Mouse (Mus musculus) MEL (cell line): ENCODE measurements around the gene Cd47. TPM values are rescaled to one million over a fixed set of nuclear protein-coding genes. Genes with fewer than 3 reads are reported as not detected.

Source experiments
- DNase-seq: peaks from one replicate; pipeline ENCODE4 v3.0.0; 2011; ENCODE audit warnings: low read depth, low spot score
- H3K27ac ChIP-seq: 2 replicates; pipeline ENCODE4 v1.5.1; 2012; ENCODE audit warnings: low read depth, mild to moderate bottlenecking, control low read depth, low read length, moderate library complexity; ENCODE audit not compliant: control insufficient read depth
- H3K27me3 ChIP-seq, 2 experiments: fragments of 150-350 bp in 1 of 2; sonication (generic) in 1 of 2; 2 replicates each; pipeline ENCODE4 v1.6.1; 2012; ENCODE audit warnings: low read length in 2 of 2, mild to moderate bottlenecking in 2 of 2, improper control_type of control experiment in 1 of 2, moderate library complexity in 1 of 2; ENCODE audit not compliant: insufficient read depth in 2 of 2, control insufficient read depth in 1 of 2
- H3K36me3 ChIP-seq, 2 experiments: 2 replicates each; pipeline ENCODE4 v1.6.1; 2012 to 2014; ENCODE audit warnings: low read length in 2 of 2, improper control_type of control experiment in 1 of 2, inconsistent platforms in 1 of 2, mild to moderate bottlenecking in 1 of 2; ENCODE audit not compliant: insufficient read depth in 2 of 2, control insufficient read depth in 1 of 2
- H3K4me1 ChIP-seq, 2 experiments: fragments of 150-350 bp in 1 of 2; sonication (generic) in 1 of 2; 2 replicates each; pipeline ENCODE4 v1.6.1; 2012; ENCODE audit warnings: low read length in 2 of 2, improper control_type of control experiment in 1 of 2, mild to moderate bottlenecking in 1 of 2; ENCODE audit not compliant: insufficient read depth in 2 of 2, control insufficient read depth in 1 of 2
- H3K4me3 ChIP-seq, 2 experiments: fragments of 150-350 bp in 1 of 2; sonication (generic) in 1 of 2; 2 replicates each; pipeline ENCODE4 v1.5.1; 2012; ENCODE audit warnings: low read depth in 2 of 2, low read length in 2 of 2, mild to moderate bottlenecking in 2 of 2, moderate library complexity in 2 of 2, control low read depth in 1 of 2, improper control_type of control experiment in 1 of 2; ENCODE audit not compliant: control insufficient read depth in 1 of 2, insufficient read depth in 1 of 2
- H3K79me2 ChIP-seq: 2 replicates; pipeline ENCODE4 v1.6.1; 2012; ENCODE audit warnings: mild to moderate bottlenecking, low read length, moderate library complexity; ENCODE audit not compliant: control insufficient read depth, poor library complexity, insufficient read depth
- H3K9ac ChIP-seq: 2 replicates; pipeline ENCODE4 v1.6.1; 2012; ENCODE audit warnings: low read depth, mild to moderate bottlenecking, control low read depth, low read length, moderate library complexity; ENCODE audit not compliant: control insufficient read depth, poor library complexity, severe bottlenecking
- H3K9me3 ChIP-seq: fragments of 150-350 bp; sonication (generic); replicated peaks from 2 replicates; pipeline ENCODE4 v1.6.1; 2012; ENCODE audit warnings: mild to moderate bottlenecking, low read length, improper control_type of control experiment, moderate library complexity; ENCODE audit not compliant: insufficient read depth
- BHLHE40 ChIP-seq: IDR thresholded peaks from 2 replicates; pipeline ENCODE4 v1.6.1; 2012; ENCODE audit warnings: low read depth, mild to moderate bottlenecking, inconsistent platforms, low read length, improper control_type of control experiment, borderline replicate concordance
- CHD1 ChIP-seq: IDR thresholded peaks from 2 replicates; pipeline ENCODE4 v1.6.1; 2012; ENCODE audit warnings: low read depth, mild to moderate bottlenecking, inconsistent platforms, low read length, improper control_type of control experiment
- CTCF ChIP-seq, 3 experiments: IDR thresholded peaks in 2 of 3; conservative IDR thresholded peaks in 1 of 3; 2 replicates each; pipeline ENCODE4 v1.5.1; 2011 to 2012; ENCODE audit warnings: low read length in 3 of 3, low read depth in 2 of 3, mild to moderate bottlenecking in 2 of 3, improper control_type of control experiment in 1 of 3, inconsistent platforms in 1 of 3, mixed read lengths in 1 of 3, moderate library complexity in 1 of 3; ENCODE audit not compliant: control insufficient read depth in 1 of 3, insufficient read depth in 1 of 3, poor library complexity in 1 of 3, severe bottlenecking in 1 of 3
- E2F4 ChIP-seq: IDR thresholded peaks from 2 replicates; pipeline ENCODE4 v1.6.1; 2011; ENCODE audit warnings: low read depth, low read length, improper control_type of control experiment, borderline replicate concordance
- ETS1 ChIP-seq: IDR thresholded peaks from 2 replicates; pipeline ENCODE4 v1.6.1; 2012; ENCODE audit warnings: low read depth, mild to moderate bottlenecking, inconsistent platforms, low read length, improper control_type of control experiment, moderate library complexity
- GABPA ChIP-seq: IDR thresholded peaks from 2 replicates; pipeline ENCODE4 v1.6.1; 2012; ENCODE audit warnings: low read depth, mild to moderate bottlenecking, inconsistent platforms, low read length, improper control_type of control experiment, moderate library complexity
- GATA1 ChIP-seq: IDR thresholded peaks from 2 replicates; pipeline ENCODE4 v1.6.1; 2011; ENCODE audit warnings: low read depth, low read length, improper control_type of control experiment
- HCFC1 ChIP-seq: IDR thresholded peaks from 2 replicates; pipeline ENCODE4 v1.6.1; 2012; ENCODE audit warnings: low read depth, mild to moderate bottlenecking, inconsistent platforms, low read length, improper control_type of control experiment, moderate library complexity
- JUND ChIP-seq: IDR thresholded peaks from 2 replicates; pipeline ENCODE4 v1.6.1; 2011; ENCODE audit warnings: low read depth, mild to moderate bottlenecking, improper control_type of control experiment, low read length
- KAT2A ChIP-seq: conservative IDR thresholded peaks from 2 replicates; pipeline ENCODE4 v1.6.1; 2012; ENCODE audit warnings: low read depth, low read length, improper control_type of control experiment, inconsistent platforms
- MAZ ChIP-seq: IDR thresholded peaks from 2 replicates; pipeline ENCODE4 v1.6.1; 2012; ENCODE audit warnings: low read depth, mild to moderate bottlenecking, inconsistent platforms, low read length, improper control_type of control experiment
- MEF2A ChIP-seq: IDR thresholded peaks from 2 replicates; pipeline ENCODE4 v1.6.1; 2014; ENCODE audit warnings: low read depth, mild to moderate bottlenecking, inconsistent platforms, low read length, improper control_type of control experiment; ENCODE audit not compliant: poor library complexity, insufficient replicate concordance, severe bottlenecking; ENCODE audit errors: extremely low read depth
- MXI1 ChIP-seq: IDR thresholded peaks from 2 replicates; pipeline ENCODE4 v1.6.1; 2011; ENCODE audit warnings: mild to moderate bottlenecking, low read depth, low read length, improper control_type of control experiment
- MYB ChIP-seq: IDR thresholded peaks from 2 replicates; pipeline ENCODE4 v1.6.1; 2011; ENCODE audit warnings: mild to moderate bottlenecking, low read depth, low read length, improper control_type of control experiment
- MYC ChIP-seq: IDR thresholded peaks from 2 replicates; pipeline ENCODE4 v1.6.1; 2011; ENCODE audit warnings: low read depth, mild to moderate bottlenecking, low read length, improper control_type of control experiment, moderate library complexity
- NELFE ChIP-seq: IDR thresholded peaks from 2 replicates; pipeline ENCODE4 v1.6.1; 2011; ENCODE audit warnings: low read depth, low read length, improper control_type of control experiment
- NRF1 ChIP-seq: IDR thresholded peaks from 2 replicates; pipeline ENCODE4 v1.6.1; 2014; ENCODE audit warnings: low read depth, mild to moderate bottlenecking, inconsistent platforms, low read length, improper control_type of control experiment, moderate library complexity; ENCODE audit not compliant: poor library complexity, insufficient read depth, severe bottlenecking
- POLR2A ChIP-seq, 2 experiments: IDR thresholded peaks; 2 replicates each; pipeline ENCODE4 v1.6.1; 2011 to 2012; ENCODE audit warnings: low read length in 2 of 2, mild to moderate bottlenecking in 2 of 2, control low read depth in 1 of 2, improper control_type of control experiment in 1 of 2, low read depth in 1 of 2, moderate library complexity in 1 of 2; ENCODE audit not compliant: control insufficient read depth in 1 of 2, insufficient read depth in 1 of 2, poor library complexity in 1 of 2
- POLR2AphosphoS2 ChIP-seq: IDR thresholded peaks from 2 replicates; pipeline ENCODE4 v1.6.1; 2011; ENCODE audit warnings: low read length, improper control_type of control experiment
- POLR2AphosphoS5 ChIP-seq: IDR thresholded peaks from 2 replicates; pipeline ENCODE4 v1.6.1; 2012; ENCODE audit warnings: low read depth, borderline replicate concordance, mild to moderate bottlenecking, inconsistent platforms, low read length, moderate library complexity, mixed read lengths
- RAD21 ChIP-seq: IDR thresholded peaks from 2 replicates; pipeline ENCODE4 v1.6.1; 2011; ENCODE audit warnings: mild to moderate bottlenecking, low read depth, low read length, improper control_type of control experiment
- SIN3A ChIP-seq: IDR thresholded peaks from 2 replicates; pipeline ENCODE4 v1.6.1; 2012; ENCODE audit warnings: low read length, improper control_type of control experiment, inconsistent platforms
- TAL1 ChIP-seq: IDR thresholded peaks from 2 replicates; pipeline ENCODE4 v1.6.1; 2012; ENCODE audit warnings: mild to moderate bottlenecking, inconsistent platforms, low read length, moderate library complexity, mixed read lengths
- USF2 ChIP-seq, 2 experiments: IDR thresholded peaks; 2 replicates each; pipeline ENCODE4 v1.6.1; 2011 to 2012; ENCODE audit warnings: improper control_type of control experiment in 2 of 2, low read length in 2 of 2, borderline replicate concordance in 1 of 2, inconsistent platforms in 1 of 2, low read depth in 1 of 2, mild to moderate bottlenecking in 1 of 2; ENCODE audit not compliant: insufficient read depth in 1 of 2
- ZC3H11A ChIP-seq: IDR thresholded peaks from 2 replicates; pipeline ENCODE4 v1.6.1; 2012; ENCODE audit warnings: low read depth, mild to moderate bottlenecking, inconsistent platforms, low read length, improper control_type of control experiment
- ZMIZ1 ChIP-seq: IDR thresholded peaks from 2 replicates; pipeline ENCODE4 v1.6.1; 2012; ENCODE audit warnings: low read depth, mild to moderate bottlenecking, inconsistent platforms, low read length, improper control_type of control experiment, moderate library complexity
- polyA plus RNA-seq, 2 experiments: library from polyadenylated mRNA; stranded (reverse) in 1 of 2; unstranded in 1 of 2; fragments of >175 nt in 1 of 2; fragments of >200 nt in 1 of 2; gene quantifications; 2 replicates each; pipeline versions ENCODE4 v1.2.1 to v1.2.4; 2012; ENCODE audit warnings: low replicate concordance in 2 of 2, low read depth in 1 of 2; ENCODE audit not compliant: insufficient read length in 2 of 2, insufficient read depth in 1 of 2, missing spikeins in 1 of 2
- total RNA-seq: library from RNA; depleted of rRNA; stranded (reverse); fragments of 300-350 nt; gene quantifications from 2 replicates; pipeline ENCODE4 v1.2.3, GENCODE M21; 2012

Cd47 gene
- total and polyA plus RNA-seq, 3 experiments = 45.9 to 57.5 (median 51.7) TPM

GRCm38 (mm10) chr16:49922098-49922497, 121.8 kb downstream of the Cd47 start:
- TF ChIP-seq TAL1 = no peak
- TF ChIP-seq GATA1 = no peak
- TF ChIP-seq ZMIZ1 = no peak
- TF ChIP-seq CTCF (IDR thresholded peaks at IDR 0.05 in 2 of 3, conservative IDR thresholded peaks at IDR 0.05 in 1 of 3; ENCODE audit: control insufficient read depth in 1 of 3, insufficient read depth in 1 of 3, low read depth in 2 of 3, low read length in 3 of 3, poor library complexity in 1 of 3, severe bottlenecking in 1 of 3) = no peak
- TF ChIP-seq JUND = no peak
- TF ChIP-seq, all 39 proteins: peak for 0
- H3K79me2 ChIP-seq = no peaks in the 10 kb centered on the region
- no peaks in the 10 kb centered on the region for H3K27me3 ChIP-seq
- peaks cover 0 to 2% of the 10 kb centered on the region in 2 experiments; a peak in 1 of 4 replicates for H3K36me3 ChIP-seq
- H3K9ac ChIP-seq = no peak overlapping the region
- no peak overlapping the region for H3K27ac ChIP-seq
- H3K9me3 ChIP-seq = no peaks in the 10 kb centered on the region
- H3K4me3 ChIP-seq = no peak overlapping the region
- DNase-seq = no peak
- peaks cover 2 to 5% of the 10 kb centered on the region in 2 experiments; a peak in 1 of 4 replicates for H3K4me1 ChIP-seq

GRCm38 (mm10) chr16:49923720-49924119, 123.4 kb downstream of the Cd47 start:
- no peak overlapping the region for H3K27ac ChIP-seq
- H3K4me3 ChIP-seq = no peak overlapping the region
- DNase-seq = no peak
- H3K9me3 ChIP-seq = no peaks in the 10 kb centered on the region
- H3K4me1 ChIP-seq = peaks cover 2 to 5% of the 10 kb centered on the region in 2 experiments; a peak in 1 of 4 replicates
- no peaks in the 10 kb centered on the region for H3K27me3 ChIP-seq
- no peak for TF ChIP-seq RAD21
- TF ChIP-seq KAT2A = no peak
- TF ChIP-seq SIN3A = no peak
- TF ChIP-seq E2F4 = no peak
- no peak for TF ChIP-seq NRF1
- TF ChIP-seq MAZ = no peak
- no peak for TF ChIP-seq POLR2AphosphoS5
- TF ChIP-seq ZC3H11A = no peak
- no peak for TF ChIP-seq NELFE
- no peak for TF ChIP-seq GATA1
- TF ChIP-seq POLR2AphosphoS2 = no peak
- H3K36me3 ChIP-seq = peaks cover 0 to 2% of the 10 kb centered on the region in 2 experiments; a peak in 1 of 4 replicates
- no peak overlapping the region for H3K9ac ChIP-seq
- H3K79me2 ChIP-seq = no peaks in the 10 kb centered on the region

GRCm38 (mm10) chr16:49924941-49925340, 124.6 kb downstream of the Cd47 start:
- H3K4me3 ChIP-seq = no peak overlapping the region
- no peak for DNase-seq
- peaks cover 2 to 5% of the 10 kb centered on the region in 2 experiments; a peak in 1 of 4 replicates for H3K4me1 ChIP-seq
- no peaks in the 10 kb centered on the region for H3K9me3 ChIP-seq
- H3K9ac ChIP-seq = no peak overlapping the region
- no peaks in the 10 kb centered on the region for H3K79me2 ChIP-seq
- H3K36me3 ChIP-seq = peaks cover 0 to 2% of the 10 kb centered on the region in 2 experiments; a peak in 1 of 4 replicates
- no peaks in the 10 kb centered on the region for H3K27me3 ChIP-seq
- no peak overlapping the region for H3K27ac ChIP-seq
- TF ChIP-seq MXI1 = no peak
- no peak for TF ChIP-seq BHLHE40
- TF ChIP-seq USF2 (IDR thresholded peaks at IDR 0.05; ENCODE audit: borderline replicate concordance in 1 of 2, insufficient read depth in 1 of 2, low read depth in 1 of 2, low read length in 2 of 2) = no peak
- no peak for TF ChIP-seq MAZ
- no peak for TF ChIP-seq GABPA
- TF ChIP-seq MEF2A = no peak
- TF ChIP-seq MYC = no peak
- TF ChIP-seq KAT2A = no peak
- TF ChIP-seq GATA1 = no peak
- TF ChIP-seq HCFC1 = no peak
- TF ChIP-seq POLR2A (IDR thresholded peaks at IDR 0.05; ENCODE audit: control insufficient read depth in 1 of 2, insufficient read depth in 1 of 2, low read depth in 1 of 2, low read length in 2 of 2, poor library complexity in 1 of 2) = no peak
- TF ChIP-seq ETS1 = no peak
- no peak for TF ChIP-seq CHD1
- no peak for TF ChIP-seq MYB
- TF ChIP-seq JUND = no peak
- TF ChIP-seq ZMIZ1 = no peak
